Mouse (Mus musculus): ENCODE results near the gene Wdr72. TPM values are rescaled to one million over a fixed set of nuclear protein-coding genes. Genes with fewer than 3 reads are reported as not detected.

The Wdr72 gene
- polyA plus RNA-seq, 1 experiment from 2014 or later: 0.70 TPM

DNA sequence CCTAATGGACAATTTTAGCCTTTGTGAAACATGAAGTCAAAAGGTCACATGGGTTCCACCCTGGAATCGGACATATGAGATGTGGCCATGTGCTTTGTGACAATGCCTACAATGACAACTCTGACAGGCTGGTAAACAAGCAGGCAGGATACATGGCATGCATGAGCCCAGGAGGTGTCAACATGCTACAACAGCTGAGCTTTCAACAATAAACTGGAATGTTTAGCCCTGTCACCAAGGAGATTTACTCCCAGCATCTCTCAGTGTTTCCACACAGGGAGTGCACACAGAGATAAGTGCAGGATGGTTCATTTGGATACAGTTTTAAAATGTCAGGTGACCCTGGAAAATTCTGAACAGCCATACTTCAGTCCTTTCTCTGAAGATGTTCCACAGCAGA lies 140.4 kb downstream of the Wdr72 start:
- H3K36me3 ChIP-seq: no peaks in the 10 kb centered on the region
- no peak for DNase-seq (ENCODE audit: low spot score)
- no peak overlapping the region for H3K27ac ChIP-seq (replicated peaks)
- WGBS: 49% methylated on average over 1 of the region's 1 CpGs
- H3K4me3 ChIP-seq: no peak overlapping the region
- no peaks in the 10 kb centered on the region for H3K27me3 ChIP-seq (ENCODE audit: low read depth, poor library complexity, severe bottlenecking)
- H3K4me1 ChIP-seq: peaks cover 41% of the 10 kb centered on the region
- H3K9me3 ChIP-seq (replicated peaks): no peaks in the 10 kb centered on the region

- no peak for DNase-seq (ENCODE audit: low spot score)
Measured at GRCm38 (mm10) chr9:74258389-74258788, 148.2 kb downstream of the Wdr72 start.

DNA sequence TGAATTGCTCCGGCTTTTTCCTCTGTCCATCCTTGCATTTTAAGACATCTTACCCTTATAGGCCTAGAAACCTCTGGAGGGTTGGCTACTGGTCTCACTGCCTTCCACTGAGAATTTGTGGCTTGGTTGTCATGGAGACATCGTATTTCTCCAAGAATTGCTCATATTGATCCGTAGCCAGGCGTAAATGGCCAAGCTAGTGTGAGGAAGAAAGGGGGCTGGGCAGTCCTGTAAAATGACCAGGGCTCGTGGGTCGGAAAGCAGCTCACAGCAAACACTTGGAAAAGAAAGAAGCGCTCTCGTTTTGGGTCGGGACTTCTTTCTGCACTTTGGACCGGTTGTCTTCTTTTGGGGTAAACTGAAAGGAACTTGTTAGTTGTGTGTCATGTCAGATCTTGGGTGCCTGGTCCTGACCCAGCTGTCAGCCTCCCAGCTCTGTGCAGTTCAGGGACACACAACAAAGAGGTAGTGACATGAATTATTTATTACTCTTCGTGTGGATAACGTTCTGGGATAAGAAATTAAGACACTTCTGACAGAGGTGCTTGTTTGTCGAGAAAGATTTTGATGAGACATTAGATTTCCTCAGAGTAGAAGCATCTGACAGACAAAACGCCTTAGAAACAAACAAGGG lies 167.7 kb downstream of the Wdr72 start:
- Histone ChIP-seq H3K27ac (replicated peaks) (peak overlapping the region; percentile 76), H3K27me3 (ENCODE audit: low read depth, poor library complexity, severe bottlenecking) (no peaks in the 10 kb centered on the region), H3K36me3 (no peaks in the 10 kb centered on the region), H3K9me3 (replicated peaks) (no peaks in the 10 kb centered on the region), H3K4me1 (peaks cover 67% of the 10 kb centered on the region), H3K4me3 (peak overlapping the region; percentile 39)
- DNase-seq (ENCODE audit: low spot score): peak; percentile 70
- 25% methylated on average over 14 of the region's 14 CpGs for WGBS

More at GRCm38 (mm10) chr9:74258389-74258788, 148.2 kb downstream of the Wdr72 start:
- H3K4me3 ChIP-seq: no peak overlapping the region
- WGBS: 55% methylated on average over 4 of the region's 4 CpGs
- peaks cover 7% of the 10 kb centered on the region; the same call in 1 of the 2 replicates for H3K4me1 ChIP-seq
- H3K9me3 ChIP-seq (replicated peaks): no peaks in the 10 kb centered on the region
- no peak overlapping the region for H3K27ac ChIP-seq (replicated peaks)
- H3K36me3 ChIP-seq: no peaks in the 10 kb centered on the region
- H3K27me3 ChIP-seq (ENCODE audit: low read depth, poor library complexity, severe bottlenecking): no peaks in the 10 kb centered on the region

DNA sequence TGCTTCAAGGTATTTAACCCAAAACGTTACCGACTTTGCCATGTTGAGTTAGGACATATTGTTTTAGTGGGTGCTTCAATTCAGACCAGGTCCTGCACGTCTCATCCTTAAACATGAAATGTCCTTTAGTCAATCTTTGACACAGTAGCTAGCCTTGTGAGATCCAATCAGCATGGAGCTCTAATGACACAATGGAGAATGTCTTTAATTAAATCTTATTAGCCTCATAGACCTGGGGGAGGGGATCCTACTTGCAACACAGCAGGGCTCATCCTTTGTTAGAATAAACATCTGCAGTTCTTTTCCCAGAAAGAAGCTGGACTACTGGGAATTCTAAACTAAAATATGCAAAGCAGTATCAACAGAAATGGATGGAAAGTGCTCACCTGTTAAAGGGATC lies 171.9 kb downstream of the Wdr72 start:
- Histone ChIP-seq H3K4me3 (no peak overlapping the region), H3K36me3 (no peaks in the 10 kb centered on the region), H3K9me3 (replicated peaks) (no peaks in the 10 kb centered on the region), H3K27me3 (ENCODE audit: low read depth, poor library complexity, severe bottlenecking) (no peaks in the 10 kb centered on the region), H3K27ac (replicated peaks) (peak overlapping the region; percentile 49), H3K4me1 (peaks cover 55% of the 10 kb centered on the region)
- 16% methylated on average over 3 of the region's 3 CpGs for WGBS
- DNase-seq (ENCODE audit: low spot score): no peak

GRCm38 (mm10) chr9:74286210-74286609 lies 176.1 kb downstream of the Wdr72 start:
- no peak overlapping the region for H3K27ac ChIP-seq (replicated peaks)
- no peaks in the 10 kb centered on the region for H3K27me3 ChIP-seq (ENCODE audit: low read depth, poor library complexity, severe bottlenecking)
- no peaks in the 10 kb centered on the region for H3K36me3 ChIP-seq
- no peaks in the 10 kb centered on the region for H3K9me3 ChIP-seq (replicated peaks)
- 70% methylated on average over 2 of the region's 2 CpGs for WGBS
- no peak overlapping the region for H3K4me3 ChIP-seq
- peaks cover 29% of the 10 kb centered on the region for H3K4me1 ChIP-seq
- no peak for DNase-seq (ENCODE audit: low spot score)

DNA sequence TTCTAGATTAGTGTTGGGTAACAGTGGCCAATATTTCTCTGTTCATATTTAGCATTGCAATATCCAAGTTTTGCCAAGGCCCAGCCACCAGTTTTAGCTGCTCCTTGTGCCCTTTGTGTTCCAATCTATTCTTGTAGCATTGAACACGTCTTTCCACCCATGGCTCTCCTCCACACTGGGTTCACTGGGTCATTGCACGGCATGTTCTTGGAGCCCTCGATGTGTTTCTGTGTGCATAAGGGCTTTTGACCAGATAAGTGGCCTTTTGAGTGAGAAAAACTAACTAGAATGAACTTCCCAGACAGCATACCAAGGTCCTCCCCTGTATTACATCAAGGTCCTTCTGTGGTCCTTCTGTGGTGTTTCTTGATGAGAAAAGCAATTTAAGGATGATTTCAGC lies 184.3 kb downstream of the Wdr72 start:
- DNase-seq (ENCODE audit: low spot score): no peak
- Histone ChIP-seq H3K4me1 (peaks cover 7% of the 10 kb centered on the region; the same call in 1 of the 2 replicates), H3K4me3 (no peak overlapping the region), H3K27ac (replicated peaks) (no peak overlapping the region), H3K9me3 (replicated peaks) (no peaks in the 10 kb centered on the region), H3K36me3 (no peaks in the 10 kb centered on the region), H3K27me3 (ENCODE audit: low read depth, poor library complexity, severe bottlenecking) (no peaks in the 10 kb centered on the region)
- 88% methylated on average over 3 of the region's 3 CpGs for WGBS

GRCm38 (mm10) chr9:74318771-74319170 lies 208.6 kb downstream of the Wdr72 start:
- DNase-seq (ENCODE audit: low spot score): no peak
- H3K4me3 ChIP-seq: no peak overlapping the region
- no peaks in the 10 kb centered on the region for H3K27me3 ChIP-seq (ENCODE audit: low read depth, poor library complexity, severe bottlenecking)
- WGBS: 94% methylated on average over 1 of the region's 1 CpGs
- H3K9me3 ChIP-seq (replicated peaks): no peaks in the 10 kb centered on the region
- H3K27ac ChIP-seq (replicated peaks): no peak overlapping the region
- H3K36me3 ChIP-seq: no peaks in the 10 kb centered on the region
- H3K4me1 ChIP-seq: no peaks in the 10 kb centered on the region

- no peaks in the 10 kb centered on the region for H3K27me3 ChIP-seq (ENCODE audit: low read depth, poor library complexity, severe bottlenecking)
- H3K27ac ChIP-seq (replicated peaks): no peak overlapping the region
- WGBS: 82% methylated on average over 11 of the region's 11 CpGs
Measured at GRCm38 (mm10) chr9:74324089-74324924, 214.2 kb downstream of the Wdr72 start.

GRCm38 (mm10) chr9:74324925-74325295 lies 214.8 kb downstream of the Wdr72 start:
- Histone ChIP-seq H3K4me3 (no peak overlapping the region), H3K9me3 (replicated peaks) (no peaks in the 10 kb centered on the region), H3K27ac (replicated peaks) (no peak overlapping the region), H3K36me3 (no peaks in the 10 kb centered on the region), H3K27me3 (ENCODE audit: low read depth, poor library complexity, severe bottlenecking) (no peaks in the 10 kb centered on the region), H3K4me1 (no peaks in the 10 kb centered on the region; the same call in 1 of the 2 replicates)
- no peak for DNase-seq (ENCODE audit: low spot score)
- 79% methylated on average over 3 of the region's 3 CpGs for WGBS

More at GRCm38 (mm10) chr9:74324089-74324924, 214.2 kb downstream of the Wdr72 start:
- no peaks in the 10 kb centered on the region; the same call in 1 of the 2 replicates for H3K4me1 ChIP-seq
- no peak overlapping the region for H3K4me3 ChIP-seq
- H3K9me3 ChIP-seq (replicated peaks): no peaks in the 10 kb centered on the region
- no peaks in the 10 kb centered on the region for H3K36me3 ChIP-seq
- no peak for DNase-seq (ENCODE audit: low spot score)

DNA sequence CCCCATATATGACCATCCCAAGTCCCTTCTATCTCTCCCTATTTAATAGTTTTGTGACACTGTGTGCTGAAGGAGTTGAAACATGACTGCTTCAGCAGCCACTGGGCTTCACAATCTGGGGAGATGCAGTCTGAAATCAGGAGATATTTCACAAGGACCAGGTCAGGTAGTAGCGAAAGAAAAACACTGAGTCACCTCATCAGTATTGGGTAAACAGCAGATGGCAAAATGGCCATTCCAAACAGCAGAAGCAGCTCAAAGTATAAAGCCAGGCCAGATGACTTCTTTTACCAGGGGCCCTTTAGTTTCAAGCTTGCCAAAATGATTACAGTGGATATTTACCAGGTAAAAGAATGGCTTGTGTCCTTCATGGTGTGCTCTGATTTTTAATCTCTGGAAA lies 215.8 kb downstream of the Wdr72 start:
- H3K27me3 ChIP-seq (ENCODE audit: low read depth, poor library complexity, severe bottlenecking): no peaks in the 10 kb centered on the region
- H3K4me3 ChIP-seq: no peak overlapping the region
- H3K9me3 ChIP-seq (replicated peaks): no peaks in the 10 kb centered on the region
- DNase-seq (ENCODE audit: low spot score): no peak
- no peaks in the 10 kb centered on the region for H3K36me3 ChIP-seq
- WGBS: 88% methylated on average over 1 of the region's 1 CpGs
- no peak overlapping the region for H3K27ac ChIP-seq (replicated peaks)
- H3K4me1 ChIP-seq: peaks cover 3% of the 10 kb centered on the region; the same call in 1 of the 2 replicates

GRCm38 (mm10) chr9:74328821-74329220 lies 218.7 kb downstream of the Wdr72 start:
- Histone ChIP-seq H3K9me3 (replicated peaks) (no peaks in the 10 kb centered on the region), H3K27me3 (ENCODE audit: low read depth, poor library complexity, severe bottlenecking) (no peaks in the 10 kb centered on the region), H3K4me3 (no peak overlapping the region), H3K4me1 (peaks cover 8% of the 10 kb centered on the region; the same call in 1 of the 2 replicates), H3K36me3 (no peaks in the 10 kb centered on the region), H3K27ac (replicated peaks) (no peak overlapping the region)
- 82% methylated on average over 5 of the region's 5 CpGs for WGBS
- DNase-seq (ENCODE audit: low spot score): no peak

DNA sequence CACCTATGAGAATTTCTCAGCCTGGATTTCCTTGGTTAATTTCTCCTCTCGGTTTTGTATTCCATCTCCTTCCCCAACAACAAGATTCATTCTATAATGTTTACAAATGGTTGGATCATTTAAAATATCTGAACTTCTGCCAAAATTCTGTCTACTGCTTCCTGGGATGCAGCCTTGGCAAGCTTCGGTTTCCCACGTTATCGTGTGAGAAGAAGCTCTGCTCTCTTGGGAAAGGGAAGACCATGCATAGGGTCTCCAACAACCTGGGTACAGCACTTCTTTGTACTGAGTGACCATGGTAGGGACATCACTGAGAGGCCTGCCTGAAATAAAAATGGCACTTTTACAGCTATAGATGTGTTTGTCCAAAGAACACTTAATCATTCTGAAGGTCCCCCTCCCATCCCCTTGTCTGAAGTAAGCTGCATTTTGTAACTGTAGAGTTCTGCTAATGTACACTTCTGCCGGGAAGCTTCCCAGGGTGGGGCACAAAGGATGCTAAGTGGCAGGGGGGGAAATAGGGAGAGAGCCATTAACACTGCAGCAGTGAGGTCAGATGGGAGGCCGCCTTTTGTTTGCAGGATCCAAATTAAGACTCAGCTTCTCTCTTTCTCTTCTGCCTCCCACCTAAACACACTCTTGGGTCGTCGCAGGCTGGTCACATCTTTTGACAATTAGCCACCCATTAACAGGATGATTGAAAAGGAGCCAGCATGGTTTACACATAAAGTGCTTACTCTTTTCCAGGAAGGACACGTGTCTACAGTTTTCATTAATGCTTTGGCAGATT lies 220.7 kb downstream of the Wdr72 start:
- Histone ChIP-seq H3K27me3 (ENCODE audit: low read depth, poor library complexity, severe bottlenecking) (no peaks in the 10 kb centered on the region), H3K4me3 (no peak overlapping the region), H3K27ac (replicated peaks) (no peak overlapping the region), H3K9me3 (replicated peaks) (no peaks in the 10 kb centered on the region), H3K36me3 (no peaks in the 10 kb centered on the region), H3K4me1 (peaks cover 8% of the 10 kb centered on the region; the same call in 1 of the 2 replicates)
- DNase-seq (ENCODE audit: low spot score): no peak
- WGBS: 55% methylated on average over 9 of the region's 9 CpGs
